Mouse (Mus musculus): ENCODE measurements around the gene Ppp1r1b.

- no peak for TF ChIP-seq CTCF (IDR thresholded peaks at IDR 0.05; ENCODE audit: borderline replicate concordance, extremely low read depth, insufficient read depth, insufficient read length)
- no peak for TF ChIP-seq POLR2A (IDR thresholded peaks at IDR 0.05; ENCODE audit: borderline replicate concordance, extremely low read depth, insufficient read depth, insufficient read length, poor library complexity, severe bottlenecking)
These were observed 26.0 kb upstream of the Ppp1r1b start for GRCm38 (mm10) chr11:98322159-98322558.

Measured in brain, embryonic 14.5 days (tissue).